Mouse (Mus musculus): Measurements from ENCODE around the gene Tff1.

DNA sequence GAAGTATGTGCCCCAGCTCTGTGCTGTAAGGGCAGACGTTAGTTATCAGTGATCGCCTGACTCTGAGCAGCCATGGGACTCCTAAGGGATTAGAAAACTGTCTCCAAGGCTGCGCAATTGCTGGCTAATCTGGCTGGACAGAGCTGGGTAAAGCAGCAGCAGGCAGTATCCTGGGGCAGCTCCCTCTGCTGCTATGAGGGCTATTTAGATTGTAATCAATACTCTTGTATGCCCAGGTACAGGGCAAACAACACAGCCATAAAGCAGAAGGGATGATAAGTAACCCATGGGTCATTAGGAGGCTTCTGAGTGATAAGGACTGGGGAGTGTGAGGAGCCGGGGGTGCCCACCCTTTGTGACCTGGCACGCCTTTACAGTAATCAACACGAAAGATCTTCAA is 30.2 kb downstream of the Tff1 start:
- TF ChIP-seq CTCF (IDR thresholded peaks at IDR 0.05) (no peak), EP300 (IDR thresholded peaks at IDR 0.05; ENCODE audit: insufficient read depth, low read depth, low read length) (no peak), POLR2A (IDR thresholded peaks at IDR 0.05; ENCODE audit: insufficient read depth, low read depth, low read length) (no peak)

Measured in heart, adult 2 months (tissue).